Mouse (Mus musculus) lung, postnatal 14 days (tissue): Measurements from ENCODE around the gene Pip4k2c.

ENCODE experiments used
- DNase-seq: peaks from one replicate; pipeline ENCODE4 v3.0.0; 2021

Pip4k2c gene

GRCm38 (mm10) chr10:127188079-127188453 lies 23.3 kb downstream of the Pip4k2c start:
- no peak for DNase-seq

GRCm38 (mm10) chr10:127187371-127188078 lies 23.9 kb downstream of the Pip4k2c start:
- DNase-seq = no peak

GRCm38 (mm10) chr10:127186451-127186850 lies 24.9 kb downstream of the Pip4k2c start:
- no peak for DNase-seq

- no peak for DNase-seq
Observed at GRCm38 (mm10) chr10:127185506-127185905, 25.9 kb downstream of the Pip4k2c start.

- no peak for DNase-seq
Observed at GRCm38 (mm10) chr10:127185101-127185500, 26.3 kb downstream of the Pip4k2c start.

- no peak for DNase-seq
Observed at GRCm38 (mm10) chr10:127183759-127184158, 27.6 kb downstream of the Pip4k2c start.

GRCm38 (mm10) chr10:127182624-127183023 lies 28.8 kb downstream of the Pip4k2c start:
- no peak for DNase-seq

- no peak for DNase-seq
Observed at GRCm38 (mm10) chr10:127181566-127181965, 29.8 kb downstream of the Pip4k2c start.

GRCm38 (mm10) chr10:127180695-127181047 lies 30.7 kb downstream of the Pip4k2c start:
- no peak for DNase-seq

- no peak for DNase-seq
Observed at GRCm38 (mm10) chr10:127179871-127180694, 31.3 kb downstream of the Pip4k2c start, which contains the start of gene Slc26a10. Gene Slc26a10, minus strand, starts transcription at chr10:127180645.

- no peak for DNase-seq
Observed at GRCm38 (mm10) chr10:127178286-127179027, 32.9 kb downstream of the Pip4k2c start.

- peak; percentile 82 for DNase-seq
Observed at GRCm38 (mm10) chr10:127177719-127178118, 33.7 kb downstream of the Pip4k2c start.

GRCm38 (mm10) chr10:127177235-127177634 lies 34.1 kb downstream of the Pip4k2c start:
- DNase-seq = no peak

- no peak for DNase-seq
Observed at GRCm38 (mm10) chr10:127176756-127177155, 34.6 kb downstream of the Pip4k2c start.

GRCm38 (mm10) chr10:127176228-127176627 lies 35.2 kb downstream of the Pip4k2c start:
- no peak for DNase-seq

- DNase-seq = no peak
Observed at GRCm38 (mm10) chr10:127174170-127174569, 37.2 kb downstream of the Pip4k2c start.

GRCm38 (mm10) chr10:127173148-127174065 lies 38.0 kb downstream of the Pip4k2c start:
- no peak for DNase-seq

GRCm38 (mm10) chr10:127171631-127172200 lies 39.7 kb downstream of the Pip4k2c start:
- DNase-seq = no peak

- peak; percentile 82 for DNase-seq
Observed at GRCm38 (mm10) chr10:127170837-127171272, 40.5 kb downstream of the Pip4k2c start.

- no peak for DNase-seq
Observed at GRCm38 (mm10) chr10:127170002-127170401, 41.4 kb downstream of the Pip4k2c start.

GRCm38 (mm10) chr10:127167614-127168192 lies 43.7 kb downstream of the Pip4k2c start:
- no peak for DNase-seq
